ENCODE assay signal across 8 mouse cellular contexts in the genomic region with DNA sequence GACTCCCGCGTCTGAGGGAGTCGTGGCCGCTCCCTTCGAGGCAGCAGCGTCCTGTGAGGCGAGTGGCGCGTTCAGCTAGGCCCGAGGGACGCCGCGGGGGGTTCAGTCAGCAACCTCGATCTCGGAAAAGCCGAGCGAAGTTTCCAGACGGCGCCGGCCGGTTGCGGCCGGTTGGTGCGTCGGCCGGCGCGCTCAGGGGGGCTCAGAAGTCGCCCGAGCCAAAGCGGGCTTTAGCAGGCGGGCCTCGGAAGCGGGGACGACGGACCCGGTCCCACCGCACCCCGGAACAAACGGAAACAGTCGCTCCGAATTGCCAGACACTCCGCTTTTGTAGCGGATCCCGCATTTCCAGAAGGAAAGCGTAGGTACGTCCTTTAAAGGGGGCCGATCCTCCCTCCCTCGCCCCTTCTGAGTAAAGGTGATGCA. TPM values are rescaled to one million over a fixed set of nuclear protein-coding genes. Genes with fewer than 3 reads are reported as not detected.
DNase-seq lines count a peak whose midpoint lies in the region; ATAC-seq and TF ChIP-seq lines count a peak whose summit lies in the region.

No protein-coding gene starts in this region.

- no peak for TF ChIP-seq CTCF in heart, postnatal 0 days (IDR thresholded peaks at IDR 0.05; ENCODE audit: low read depth)
- TF ChIP-seq CTCF in stomach, postnatal 0 days (IDR thresholded peaks at IDR 0.05; ENCODE audit: low read depth): no peak

- H3K36me3 ChIP-seq in heart, postnatal 0 days (replicated peaks; ENCODE audit: control insufficient read depth, insufficient read depth, low read length): peaks cover 4% of the 10 kb centered on the region; the same call in 1 of the 2 replicates
- no peaks in the 10 kb centered on the region for H3K36me3 ChIP-seq in liver, embryonic 16.5 days (ENCODE audit: control insufficient read depth, insufficient read depth)
- no peaks in the 10 kb centered on the region for H3K36me3 ChIP-seq in stomach, postnatal 0 days (ENCODE audit: control insufficient read depth, insufficient read depth, low read length)

- peak overlapping the region; percentile 86 for H3K9ac ChIP-seq in heart, postnatal 0 days (replicated peaks; ENCODE audit: low read depth, low read length)
- peak overlapping the region; percentile 75 for H3K9ac ChIP-seq in liver, embryonic 16.5 days (ENCODE audit: low read depth, low read length)
- peak overlapping the region; percentile 96 for H3K9ac ChIP-seq in stomach, postnatal 0 days (ENCODE audit: low read length)

- no peaks in the 10 kb centered on the region for H3K27me3 ChIP-seq in heart, postnatal 0 days (ENCODE audit: control insufficient read depth, insufficient read depth, low read length)
- H3K27me3 ChIP-seq in liver, embryonic 16.5 days (ENCODE audit: control insufficient read depth, insufficient read depth, low read depth, low read length): peaks cover 45% of the 10 kb centered on the region
- no peaks in the 10 kb centered on the region for H3K27me3 ChIP-seq in stomach, postnatal 0 days (ENCODE audit: control insufficient read depth, insufficient read depth, low read length)

- no peaks in the 10 kb centered on the region for H3K9me3 ChIP-seq in heart, postnatal 0 days (replicated peaks; ENCODE audit: control insufficient read depth, low read length)
- H3K9me3 ChIP-seq in liver, embryonic 16.5 days (replicated peaks; ENCODE audit: control insufficient read depth, low read length): peaks cover 3% of the 10 kb centered on the region
- H3K9me3 ChIP-seq in stomach, postnatal 0 days (ENCODE audit: control insufficient read depth, low read length): no peaks in the 10 kb centered on the region

- H3K4me1 ChIP-seq in heart, postnatal 0 days (ENCODE audit: control insufficient read depth, insufficient read depth): peaks cover 13% of the 10 kb centered on the region
- peaks cover 2% of the 10 kb centered on the region for H3K4me1 ChIP-seq in liver, embryonic 16.5 days (ENCODE audit: control insufficient read depth, low read depth, low read length)
- H3K4me1 ChIP-seq in stomach, postnatal 0 days (replicated peaks; ENCODE audit: control insufficient read depth, insufficient read depth): no peaks in the 10 kb centered on the region

- DNase-seq in cerebellum, adult 11 months: peak; percentile 25
- no peak for DNase-seq in cerebellum, adult 11-12 months
- DNase-seq in urinary bladder, postnatal 14 days (ENCODE audit: low spot score): peak; percentile 25
- no peak for DNase-seq in urinary bladder, adult 2 months (ENCODE audit: low spot score)
- DNase-seq in heart, postnatal 0 days (ENCODE audit: low spot score): peak; percentile 25
- no peak for DNase-seq in stomach, postnatal 0 days (ENCODE audit: low spot score)
- no peak for DNase-seq in spleen, postnatal 36 days (ENCODE audit: low spot score in 2 of 2)

- peak overlapping the region; percentile 68 for H3K4me3 ChIP-seq in heart, postnatal 0 days (ENCODE audit: low read depth, low read length)
- peak overlapping the region; percentile 88 for H3K4me3 ChIP-seq in liver, embryonic 16.5 days (ENCODE audit: low read depth, low read length)
- H3K4me3 ChIP-seq in stomach, postnatal 0 days (ENCODE audit: low read depth, low read length): peak overlapping the region; percentile 90

- peak overlapping the region; percentile 73 for H3K27ac ChIP-seq in heart, postnatal 0 days (ENCODE audit: low read depth)
- H3K27ac ChIP-seq in liver, embryonic 16.5 days (ENCODE audit: low read length): peak overlapping the region; percentile 23; the same call in 1 of the 2 replicates
- peak overlapping the region; percentile 90 for H3K27ac ChIP-seq in stomach, postnatal 0 days (replicated peaks)

- TF ChIP-seq EP300 in heart, postnatal 0 days (IDR thresholded peaks at IDR 0.05; ENCODE audit: low read depth): no peak
- TF ChIP-seq EP300 in stomach, postnatal 0 days (optimal IDR thresholded peaks at IDR 0.05): no peak

- 10% methylated on average over 49 of the region's 49 CpGs for WGBS in heart, postnatal 0 days
- 14% methylated on average over 49 of the region's 49 CpGs for WGBS in liver, embryonic 16.5 days (ENCODE audit: insufficient replicate concordance)
- WGBS in stomach, postnatal 0 days: 11% methylated on average over 49 of the region's 49 CpGs

- peak; percentile 61 for ATAC-seq in heart, postnatal 0 days (ENCODE audit: insufficient read depth, low read depth)
- peak; percentile 8; the same call in 1 of the 2 replicates for ATAC-seq in liver, embryonic 16.5 days (ENCODE audit: low read depth)
- peak; percentile 53 for ATAC-seq in stomach, postnatal 0 days (ENCODE audit: low FRiP score, low TSS enrichment)

- peak overlapping the region; percentile 74 for H3K4me2 ChIP-seq in heart, postnatal 0 days (ENCODE audit: low read depth, low read length)
- peak overlapping the region; percentile 82 for H3K4me2 ChIP-seq in liver, embryonic 16.5 days (ENCODE audit: low read depth, low read length)
- H3K4me2 ChIP-seq in stomach, postnatal 0 days (replicated peaks; ENCODE audit: low read depth): peak overlapping the region; percentile 72

RNA-seq across cellular contexts. Expression of a gene that starts 0.3 kb away (rescaled TPM):
- 41.8 and 43.4 TPM in 2 replicates for polyA plus RNA-seq in urinary bladder, adult 2 months (2012; rRNA removed)
- 33.8 and 48.5 TPM in 2 replicates for total RNA-seq in heart, postnatal 0 days (2014; rRNA removed; ENCODE audit: low replicate concordance)
- polyA plus RNA-seq in heart, postnatal 0 days (2015; fragmentation: Nextera tagmentation; extraction: Ambion mirVana): 8.0 and 10.0 TPM in 2 replicates
- polyA plus RNA-seq in liver, embryonic 16.5 days (2015; fragmentation: Nextera tagmentation; extraction: Ambion mirVana): 4.2 and 5.5 TPM in 2 replicates
- polyA plus RNA-seq in stomach, postnatal 0 days (2015; fragmentation: Nextera tagmentation; extraction: Ambion mirVana): 10.1 and 10.4 TPM in 2 replicates

Comparison
In these comparisons a context has a peak if more than half of its experiments do, and no peak if none do; other contexts are left out.
1. DNase-seq: peak in cerebellum, adult 11 months (single experiment), urinary bladder, postnatal 14 days (single experiment) and heart, postnatal 0 days (single experiment); none in cerebellum, adult 11-12 months (single experiment), urinary bladder, adult 2 months (single experiment), stomach, postnatal 0 days (single experiment) and spleen, postnatal 36 days (0 of 2).
2. ATAC-seq: peak in every context shown above with its lines; median percentile 61 in heart, postnatal 0 days; 53 in stomach, postnatal 0 days; 8 in liver, embryonic 16.5 days.
3. H3K27ac ChIP-seq: peak in every context shown above with its lines; median percentile 90 in stomach, postnatal 0 days; 73 in heart, postnatal 0 days; 23 in liver, embryonic 16.5 days.
4. Peak in every context shown above with its lines, with median percentiles within 50 percentile points of each other: H3K4me2 ChIP-seq, H3K4me3 ChIP-seq and H3K9ac ChIP-seq.